9 mouse cellular contexts compared by ENCODE assay signal in genomic region chr14:54228501-54228900, GRCm38 (mm10). TPM values are rescaled to one million over a fixed set of nuclear protein-coding genes. Genes with fewer than 3 reads are reported as not detected.
DNase-seq lines count a peak whose midpoint lies in the region; ATAC-seq and TF ChIP-seq lines count a peak whose summit lies in the region.
"Had no signal": no experiment of that assay in that cellular context is flagged by ENCODE, and none has a peak within 500 bp of the region (broad histone marks: within the 10 kb centered on the region; RNA-seq: fewer than 3 reads in every experiment).

No protein-coding gene starts in this region.

- H3K27ac ChIP-seq in heart, embryonic 11.5 days (ENCODE audit: low read depth, low read length): 0 out of 2 replicates have a peak overlapping the region, but pooled peaks have one; percentile 23
- no peak overlapping the region for H3K27ac ChIP-seq in liver, embryonic 12.5 days
- no peak overlapping the region for H3K27ac ChIP-seq in kidney, adult 2 months (ENCODE audit: insufficient read depth, low read depth, low read length)

- no peak for DNase-seq in heart, postnatal 25 days (ENCODE audit: low spot score)
- DNase-seq in thymus, postnatal 36 days: peak; percentile 55 to 61
- DNase-seq in thymus, postnatal 10 days (ENCODE audit: low spot score in 2 of 2): no peak
- DNase-seq in right cerebral cortex, adult 2 months (ENCODE audit: low spot score in 2 of 2): no peak
- no peak for DNase-seq in kidney, adult 2 months
- DNase-seq in embryo, embryonic 10.5 days (ENCODE audit: low spot score): no peak

- H3K4me3 ChIP-seq in heart, embryonic 11.5 days (ENCODE audit: low read depth, low read length): peak overlapping the region; percentile 24; the same call in 1 of the 2 replicates
- peak overlapping the region; percentile 50 for H3K4me3 ChIP-seq in liver, embryonic 12.5 days
- no peak overlapping the region for H3K4me3 ChIP-seq in kidney, adult 2 months (ENCODE audit: insufficient read depth, low read depth, low read length)

- H3K4me2 ChIP-seq in heart, embryonic 11.5 days: peak overlapping the region; percentile 66
- H3K4me2 ChIP-seq in liver, embryonic 12.5 days: peak overlapping the region; percentile 90

- no peak for ATAC-seq in heart, embryonic 11.5 days (replicated peaks; ENCODE audit: insufficient number of reproducible peaks, low FRiP score, low TSS enrichment)
- ATAC-seq in liver, embryonic 12.5 days: no peak

- peaks cover 42% of the 10 kb centered on the region for H3K4me1 ChIP-seq in heart, embryonic 11.5 days (ENCODE audit: control insufficient read depth, insufficient read depth, low read length)
- peaks cover 64% of the 10 kb centered on the region for H3K4me1 ChIP-seq in liver, embryonic 12.5 days
- peaks cover 6% of the 10 kb centered on the region for H3K4me1 ChIP-seq in kidney, adult 2 months (ENCODE audit: control insufficient read depth, insufficient read depth, low read length)

- H3K9me3 ChIP-seq in heart, embryonic 11.5 days (replicated peaks; ENCODE audit: control insufficient read depth, low read length): no peaks in the 10 kb centered on the region
- no peaks in the 10 kb centered on the region for H3K9me3 ChIP-seq in liver, embryonic 12.5 days (replicated peaks)

- H3K9ac ChIP-seq in heart, embryonic 11.5 days (ENCODE audit: low read depth, low read length): peak overlapping the region; percentile 48; the same call in 1 of the 2 replicates
- H3K9ac ChIP-seq in liver, embryonic 12.5 days: peak overlapping the region; percentile 69

- TF ChIP-seq POLR2A in kidney, adult 2 months (IDR thresholded peaks at IDR 0.05; ENCODE audit: low read depth, low read length): no peak

- H3K36me3 ChIP-seq in heart, embryonic 11.5 days (ENCODE audit: control insufficient read depth, insufficient read depth, low read length): no peaks in the 10 kb centered on the region
- no peaks in the 10 kb centered on the region for H3K36me3 ChIP-seq in liver, embryonic 12.5 days
- H3K36me3 ChIP-seq in kidney, adult 2 months (ENCODE audit: control insufficient read depth, insufficient read depth, low read length): no peaks in the 10 kb centered on the region

- peaks cover 2% of the 10 kb centered on the region; the same call in 1 of the 2 replicates for H3K27me3 ChIP-seq in heart, embryonic 11.5 days (ENCODE audit: control insufficient read depth, insufficient read depth, low read length)
- peaks cover 29% of the 10 kb centered on the region for H3K27me3 ChIP-seq in liver, embryonic 12.5 days (replicated peaks)
- H3K27me3 ChIP-seq in kidney, adult 2 months (replicated peaks; ENCODE audit: control insufficient read depth, insufficient read depth, low read length): no peaks in the 10 kb centered on the region

- no peak for TF ChIP-seq CTCF in kidney, adult 2 months (conservative IDR thresholded peaks at IDR 0.05; ENCODE audit: insufficient read depth, insufficient read length, low read depth, low read length)

- WGBS in heart, embryonic 11.5 days (ENCODE audit: insufficient replicate concordance): 18% methylated on average over 7 of the region's 7 CpGs
- WGBS in liver, embryonic 12.5 days (ENCODE audit: insufficient replicate concordance): 27% methylated on average over 7 of the region's 7 CpGs
- WGBS in kidney, adult 2 months: 48% methylated on average over 7 of the region's 7 CpGs

- intact Hi-C loops in heart, postnatal 25 days (cut with DNase I): loop anchor here (1.0 to 10.0 kb wide), 7 partner anchors 134 to 416 kb away; partner anchors contain the start of genes Ajuba, Cdh24, Gm17606 and Oxa1l

RNA-seq across cellular contexts. Expression of gene Dad1, which starts 25.4 kb away (rescaled TPM):
- 369 and 395 TPM in 2 replicates for polyA plus RNA-seq in heart, embryonic 11.5 days (2014; fragmentation: Nextera tagmentation; extraction: Ambion mirVana)
- total RNA-seq in heart, postnatal 25 days (2021): 100 to 1,000 TPM; 103 to 112 TPM
- polyA plus RNA-seq in liver, embryonic 12.5 days (2016; fragmentation: Nextera tagmentation; extraction: Ambion mirVana): 234 and 237 TPM in 2 replicates
- 773 and 775 TPM in 2 replicates for polyA plus RNA-seq in kidney, adult 2 months (2012; rRNA removed)

RNA-seq across cellular contexts. Expression of gene Abhd4, which starts 25.5 kb away (rescaled TPM):
- polyA plus RNA-seq in heart, embryonic 11.5 days (2014; fragmentation: Nextera tagmentation; extraction: Ambion mirVana): 97.3 and 99.3 TPM in 2 replicates
- 10 to 100 TPM; 44.6 to 44.8 TPM for total RNA-seq in heart, postnatal 25 days (2021)
- 18.8 and 22.0 TPM in 2 replicates for polyA plus RNA-seq in liver, embryonic 12.5 days (2016; fragmentation: Nextera tagmentation; extraction: Ambion mirVana)
- 74.5 and 75.8 TPM in 2 replicates for polyA plus RNA-seq in kidney, adult 2 months (2012; rRNA removed)

RNA-seq across cellular contexts. Expression of gene Olfr49, which starts 56.2 kb away (rescaled TPM):
- not detected in 2 replicates for polyA plus RNA-seq in heart, embryonic 11.5 days (2014; fragmentation: Nextera tagmentation; extraction: Ambion mirVana)
- not detected for total RNA-seq in heart, postnatal 25 days (2021)
- polyA plus RNA-seq in liver, embryonic 12.5 days (2016; fragmentation: Nextera tagmentation; extraction: Ambion mirVana): not detected in 2 replicates
- polyA plus RNA-seq in kidney, adult 2 months (2012; rRNA removed): not detected in 2 replicates
- total RNA-seq: gastrocnemius, postnatal 4 days had no signal

Comparison
In these comparisons a context has a peak if more than half of its experiments do, and no peak if none do; other contexts are left out.
1. DNase-seq: peak in thymus, postnatal 36 days (2 of 2); none in heart, postnatal 25 days (single experiment), thymus, postnatal 10 days (0 of 2), right cerebral cortex, adult 2 months (0 of 2), kidney, adult 2 months (single experiment) and embryo, embryonic 10.5 days (single experiment).